Mouse (Mus musculus) lung, adult 2 months (tissue): ENCODE results near the gene Ramp1.

Experiments
- CTCF ChIP-seq: fragments of 200-500 bp; IDR thresholded peaks from 2 replicates; pipeline ENCODE4 v1.5.1; 2011; ENCODE audit warnings: mild to moderate bottlenecking, low read length, control low read depth; ENCODE audit not compliant: insufficient read depth
- POLR2A ChIP-seq: fragments of 200-500 bp; IDR thresholded peaks from 2 replicates; pipeline ENCODE4 v1.6.1; 2011; ENCODE audit warnings: low read depth, mild to moderate bottlenecking, control low read depth, low read length, borderline replicate concordance; ENCODE audit errors: extremely low read depth

DNA sequence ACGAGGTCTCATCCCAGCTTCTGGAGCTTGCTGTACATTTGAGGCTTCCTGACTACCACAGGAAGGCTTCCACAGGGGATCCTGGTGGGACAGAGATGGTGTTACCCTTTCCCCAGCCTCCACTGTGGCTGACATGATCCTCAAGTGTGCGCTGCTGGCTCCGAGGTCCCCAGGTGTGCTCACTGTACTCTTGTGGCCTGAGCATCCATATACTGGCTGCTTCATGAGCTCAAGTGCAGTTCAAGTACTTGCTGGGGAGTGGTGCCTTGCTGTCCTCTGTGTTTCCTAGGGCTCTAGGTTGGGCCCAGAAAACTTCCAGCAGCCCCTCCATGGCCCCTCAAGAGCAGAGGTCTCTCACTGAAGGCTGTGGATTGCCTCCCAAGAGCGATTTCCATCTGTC is 14.1 kb downstream of the Ramp1 start:
- TF ChIP-seq POLR2A (no peak), CTCF (no peak)
